Mouse (Mus musculus): ENCODE measurements around the gene Tmprss13. TPM values are rescaled to one million over a fixed set of nuclear protein-coding genes. Genes with fewer than 3 reads are reported as not detected.

Tmprss13 gene
- total and polyA plus RNA-seq, 3 experiments = not detected

- no peaks in the 10 kb centered on the region for H3K9me3 ChIP-seq (replicated peaks; ENCODE audit: low read length)
- H3K79me2 ChIP-seq (replicated peaks; ENCODE audit: control insufficient read depth, extremely low read depth, insufficient read depth, poor library complexity, severe bottlenecking) = no peaks in the 10 kb centered on the region
- H3K27me3 ChIP-seq (replicated peaks) = peaks cover 16% of the 10 kb centered on the region
- in situ Hi-C loops (cut with MboI; ENCODE audit: low pct_ligation_motif_present, low pct_unique_long_range_greater_than_20kb, low sequenced_read_pairs) (loop anchor here (5.0 to 25.0 kb wide), 2 partner anchors 164 to 374 kb away; partner anchors contain the start of gene Cd3e), dilution Hi-C loops (cut with MboI; ENCODE audit: extremely low pct_ligation_motif_present, extremely low pct_unique_long_range_greater_than_20kb, low sequenced_read_pairs) (no loop called here)
- H3K4me3 ChIP-seq (replicated peaks in 1 of 3; ENCODE audit: low read depth in 2 of 3, low read length in 2 of 3, poor library complexity in 1 of 3) = no peak overlapping the region
- no peaks in the 10 kb centered on the region for H3K36me3 ChIP-seq (replicated peaks in 1 of 2; ENCODE audit: control insufficient read depth in 1 of 2, insufficient read depth in 1 of 2, low read length in 1 of 2)
- TF ChIP-seq GABPA (IDR thresholded peaks at IDR 0.05; ENCODE audit: insufficient replicate concordance, low read depth, low read length) (no peak), POLR2AphosphoS2 (IDR thresholded peaks at IDR 0.05; ENCODE audit: low read depth, low read length) (no peak), USF1 (IDR thresholded peaks at IDR 0.05; ENCODE audit: low read depth, low read length) (no peak)
- no peak overlapping the region for H3K4me2 ChIP-seq (ENCODE audit: insufficient read depth, low read depth, poor library complexity, severe bottlenecking)
- DNase-seq (ENCODE audit: extremely low read depth) = no peak
- no peak overlapping the region for H3K9ac ChIP-seq (ENCODE audit: insufficient read depth, low read depth)
- peaks cover 0 to 6% of the 10 kb centered on the region in 2 experiments; a peak in 2 of 4 replicates for H3K4me1 ChIP-seq (ENCODE audit: control insufficient read depth in 1 of 2, insufficient read depth in 2 of 2)
- H3K27ac ChIP-seq (ENCODE audit: insufficient read depth, low read depth) = no peak overlapping the region
Measured at GRCm38 (mm10) chr9:45386698-45387097, 67.8 kb downstream of the Tmprss13 start.

GRCm38 (mm10) chr9:45388385-45388994, 69.6 kb downstream of the Tmprss13 start:
- peak; percentile 87 for DNase-seq (ENCODE audit: extremely low read depth)
- TF ChIP-seq CHD1 (IDR thresholded peaks at IDR 0.05; ENCODE audit: low read depth, low read length) (no peak), USF1 (IDR thresholded peaks at IDR 0.05; ENCODE audit: low read depth, low read length) (no peak), BHLHE40 (IDR thresholded peaks at IDR 0.05; ENCODE audit: low read depth, low read length) (0 out of 2 replicates have a peak, but pooled peaks have one; percentile 12), IRF4 (IDR thresholded peaks at IDR 0.05; ENCODE audit: low read depth, low read length) (peak; percentile 42; the same call in 1 of the 2 replicates), SMC3 (IDR thresholded peaks at IDR 0.05; ENCODE audit: low read depth, low read length) (peak; percentile 100), ZKSCAN1 (IDR thresholded peaks at IDR 0.05; ENCODE audit: borderline replicate concordance, low read depth, low read length) (no peak), NELFE (IDR thresholded peaks at IDR 0.05; ENCODE audit: low read depth, low read length) (peak; percentile 59; the same call in 1 of the 2 replicates), NRF1 (IDR thresholded peaks at IDR 0.05; ENCODE audit: low read depth, low read length) (0 out of 2 replicates have a peak, but pooled peaks have one; percentile 38), SIN3A (IDR thresholded peaks at IDR 0.05; ENCODE audit: low read length) (no peak), TCF12 (IDR thresholded peaks at IDR 0.05; ENCODE audit: low read depth, low read length) (peak; percentile 42), ZC3H11A (IDR thresholded peaks at IDR 0.05; ENCODE audit: low read depth, low read length) (peak; percentile 98), PAX5 (IDR thresholded peaks at IDR 0.05; ENCODE audit: low read length) (no peak), ELF1 (IDR thresholded peaks at IDR 0.05; ENCODE audit: low read depth, low read length) (no peak), RAD21 (IDR thresholded peaks at IDR 0.05; ENCODE audit: low read depth, low read length) (peak; percentile 99), POLR2A (IDR thresholded peaks at IDR 0.05; ENCODE audit: low read depth, low read length) (no peak), EP300 (IDR thresholded peaks at IDR 0.05; ENCODE audit: low read length) (peak; percentile 46), MEF2A (IDR thresholded peaks at IDR 0.05; ENCODE audit: borderline replicate concordance, low read depth, low read length) (no peak), JUND (conservative IDR thresholded peaks at IDR 0.05; ENCODE audit: low read depth, low read length) (no peak), ZNF384 (IDR thresholded peaks at IDR 0.05; ENCODE audit: low read depth, low read length) (no peak), MYC (IDR thresholded peaks at IDR 0.05; ENCODE audit: low read depth, low read length) (peak; percentile 47; the same call in 1 of the 2 replicates), MAX (IDR thresholded peaks at IDR 0.05; ENCODE audit: low read length) (peak; percentile 77), E2F4 (IDR thresholded peaks at IDR 0.05; ENCODE audit: insufficient replicate concordance, low read depth, low read length) (no peak), JUN (IDR thresholded peaks at IDR 0.05; ENCODE audit: insufficient read depth, low read depth, low read length) (peak; percentile 6; the same call in 1 of the 2 replicates), CTCF (conservative IDR thresholded peaks at IDR 0.05 in 1 of 2, IDR thresholded peaks at IDR 0.05 in 1 of 2; ENCODE audit: low read depth in 2 of 2, low read length in 2 of 2) (peak; percentile 95 to 98)
- H3K9ac ChIP-seq (ENCODE audit: insufficient read depth, low read depth) = no peak overlapping the region
- dilution Hi-C loops (cut with MboI; ENCODE audit: extremely low pct_ligation_motif_present, extremely low pct_unique_long_range_greater_than_20kb, low sequenced_read_pairs) = no loop called here
- no peaks in the 10 kb centered on the region for H3K36me3 ChIP-seq (replicated peaks in 1 of 2; ENCODE audit: control insufficient read depth in 1 of 2, insufficient read depth in 1 of 2, low read length in 1 of 2)
- H3K27me3 ChIP-seq (replicated peaks) = peaks cover 4% of the 10 kb centered on the region
- no peaks in the 10 kb centered on the region for H3K79me2 ChIP-seq (replicated peaks; ENCODE audit: control insufficient read depth, extremely low read depth, insufficient read depth, poor library complexity, severe bottlenecking)
- H3K9me3 ChIP-seq (replicated peaks; ENCODE audit: low read length) = no peaks in the 10 kb centered on the region
- H3K4me1 ChIP-seq (ENCODE audit: control insufficient read depth in 1 of 2, insufficient read depth in 2 of 2) = peaks cover 0 to 6% of the 10 kb centered on the region in 2 experiments; a peak in 3 of 4 replicates
- no peak overlapping the region for H3K4me3 ChIP-seq (replicated peaks in 1 of 3; ENCODE audit: low read depth in 2 of 3, low read length in 2 of 3, poor library complexity in 1 of 3)
- in situ Hi-C loops (cut with MboI; ENCODE audit: low pct_ligation_motif_present, low pct_unique_long_range_greater_than_20kb, low sequenced_read_pairs) = loop anchor here (5.0 to 25.0 kb wide), 2 partner anchors 166 to 376 kb away; partner anchors contain the start of gene Cd3e
- no peak overlapping the region for H3K27ac ChIP-seq (ENCODE audit: insufficient read depth, low read depth)
- no peak overlapping the region for H3K4me2 ChIP-seq (ENCODE audit: insufficient read depth, low read depth, poor library complexity, severe bottlenecking)

Data from CH12.LX (cell line).